Mouse (Mus musculus) midbrain, embryonic 15.5 days (tissue): Measurements from ENCODE around the gene Gpc6. TPM values are rescaled to one million over a fixed set of nuclear protein-coding genes. Genes with fewer than 3 reads are reported as not detected.

Experiments used
- ATAC-seq: fragments of 200-750 bp; cut with Nextera tagmentation; replicated peaks from 2 replicates; pipeline ENCODE4 v1.8.0; 2017; ENCODE audit warnings: moderate TSS enrichment
- H3K27ac ChIP-seq: fragments of 300-500 bp; sonication (generic); 2 replicates; pipeline ENCODE4 v1.5.1; 2015; ENCODE audit warnings: mild to moderate bottlenecking, inconsistent platforms
- H3K27me3 ChIP-seq: fragments of 300-500 bp; sonication (generic); replicated peaks from 2 replicates; pipeline ENCODE4 v1.6.1; 2015; ENCODE audit warnings: inconsistent platforms
- H3K36me3 ChIP-seq: fragments of 300-500 bp; sonication (generic); replicated peaks from 2 replicates; pipeline ENCODE4 v1.6.1; 2015; ENCODE audit warnings: inconsistent platforms
- H3K4me1 ChIP-seq: fragments of 300-500 bp; sonication (generic); 2 replicates; pipeline ENCODE4 v1.6.1; 2015; ENCODE audit warnings: inconsistent platforms
- H3K4me2 ChIP-seq: fragments of 300-500 bp; sonication (generic); 2 replicates; pipeline ENCODE4 v1.6.1; 2015; ENCODE audit warnings: inconsistent platforms, mild to moderate bottlenecking, moderate library complexity
- H3K4me3 ChIP-seq: fragments of 300-500 bp; sonication (generic); 2 replicates; pipeline ENCODE4 v1.5.1; 2015; ENCODE audit warnings: mild to moderate bottlenecking, inconsistent platforms
- H3K9ac ChIP-seq: fragments of 300-500 bp; sonication (generic); 2 replicates; pipeline ENCODE4 v1.6.1; 2015; ENCODE audit warnings: mild to moderate bottlenecking, inconsistent platforms
- H3K9me3 ChIP-seq: fragments of 300-500 bp; sonication (generic); 2 replicates; pipeline ENCODE4 v1.6.1; 2016; ENCODE audit warnings: inconsistent platforms
- WGBS: fragments of 180-500 bp; shearing (Covaris S2); methylation state at CpG from one replicate; pipeline ENCODE4 v1.1.7; 2015; ENCODE audit warnings: mixed read lengths; 5-methylcytosine and 5-hydroxymethylcytosine counted together
- polyA plus RNA-seq: library from polyadenylated mRNA; unstranded; fragments of >200 nt; fragmentation: Nextera tagmentation; extraction: Ambion mirVana; gene quantifications from 2 replicates; pipeline ENCODE4 v1.2.1, GENCODE M21; 2015

Gene Gpc6
- 20.5 and 21.1 TPM in 2 replicates for polyA plus RNA-seq

GRCm38 (mm10) chr14:116924876-116925601, at the start of gene Gpc6:
Gpc6 (plus strand) TSS chr14:116925315.
- Histone ChIP-seq H3K36me3 (no peaks in the 10 kb centered on the region), H3K4me2 (peak within 1 kb of the TSS; percentile 89), H3K9me3 (no peaks in the 10 kb centered on the region), H3K4me3 (peak within 1 kb of the TSS; percentile 77), H3K9ac (peak within 1 kb of the TSS; percentile 75), H3K27ac (peak within 1 kb of the TSS; percentile 94), H3K27me3 (peaks cover 4% of the 10 kb centered on the region; the same call in 1 of the 2 replicates), H3K4me1 (peaks cover 28% of the 10 kb centered on the region)
- WGBS = under 1% methylated on average over 38 of the region's 38 CpGs
- ATAC-seq = peak; percentile 85

GRCm38 (mm10) chr14:116882480-116883044, 42.6 kb upstream of the Gpc6 start:
- no peak overlapping the region for H3K9ac ChIP-seq
- ATAC-seq = no peak
- no peaks in the 10 kb centered on the region for H3K36me3 ChIP-seq
- no peaks in the 10 kb centered on the region for H3K9me3 ChIP-seq
- no peaks in the 10 kb centered on the region for H3K27me3 ChIP-seq
- WGBS = 32% methylated on average over 7 of the region's 7 CpGs
- H3K4me2 ChIP-seq = peak overlapping the region; percentile 22
- H3K4me1 ChIP-seq = no peaks in the 10 kb centered on the region
- H3K4me3 ChIP-seq = no peak overlapping the region
- H3K27ac ChIP-seq = no peak overlapping the region

- Histone ChIP-seq H3K9ac (no peak overlapping the region), H3K36me3 (no peaks in the 10 kb centered on the region), H3K4me1 (no peaks in the 10 kb centered on the region), H3K9me3 (no peaks in the 10 kb centered on the region), H3K27ac (no peak overlapping the region), H3K4me3 (no peak overlapping the region), H3K27me3 (no peaks in the 10 kb centered on the region), H3K4me2 (no peak overlapping the region)
- WGBS = 82% methylated on average over 3 of the region's 3 CpGs
- ATAC-seq = no peak
Measured at GRCm38 (mm10) chr14:116894316-116894715, 30.8 kb upstream of the Gpc6 start.

GRCm38 (mm10) chr14:116897971-116898370, 27.1 kb upstream of the Gpc6 start:
- Histone ChIP-seq H3K4me3 (no peak overlapping the region), H3K4me2 (no peak overlapping the region), H3K36me3 (no peaks in the 10 kb centered on the region), H3K9ac (no peak overlapping the region), H3K27me3 (no peaks in the 10 kb centered on the region), H3K4me1 (no peaks in the 10 kb centered on the region), H3K9me3 (no peaks in the 10 kb centered on the region), H3K27ac (no peak overlapping the region)
- ATAC-seq = no peak
- 54% methylated on average over 1 of the region's 1 CpGs for WGBS

- Histone ChIP-seq H3K4me2 (no peak overlapping the region), H3K27ac (no peak overlapping the region), H3K27me3 (no peaks in the 10 kb centered on the region), H3K9ac (no peak overlapping the region), H3K4me3 (no peak overlapping the region), H3K9me3 (no peaks in the 10 kb centered on the region), H3K36me3 (no peaks in the 10 kb centered on the region), H3K4me1 (no peaks in the 10 kb centered on the region)
- 81% methylated on average over 1 of the region's 1 CpGs for WGBS
- ATAC-seq = no peak
Measured at GRCm38 (mm10) chr14:116911768-116912167, 13.3 kb upstream of the Gpc6 start.

- no peak overlapping the region for H3K27ac ChIP-seq
- H3K36me3 ChIP-seq = no peaks in the 10 kb centered on the region
- ATAC-seq = no peak
- H3K9me3 ChIP-seq = no peaks in the 10 kb centered on the region
- no peaks in the 10 kb centered on the region for H3K27me3 ChIP-seq
- no peaks in the 10 kb centered on the region for H3K4me1 ChIP-seq
- H3K4me3 ChIP-seq = no peak overlapping the region
- H3K4me2 ChIP-seq = no peak overlapping the region
- 64% methylated on average over 6 of the region's 6 CpGs for WGBS
- no peak overlapping the region for H3K9ac ChIP-seq
Measured at GRCm38 (mm10) chr14:116916874-116917273, 8.2 kb upstream of the Gpc6 start.

- peak overlapping the region; percentile 89; the same call in 1 of the 2 replicates for H3K4me2 ChIP-seq
- H3K27ac ChIP-seq = no peak overlapping the region
- 34% methylated on average over 2 of the region's 2 CpGs for WGBS
- H3K4me3 ChIP-seq = no peak overlapping the region
- H3K27me3 ChIP-seq = peaks cover 4% of the 10 kb centered on the region; the same call in 1 of the 2 replicates
- H3K9ac ChIP-seq = no peak overlapping the region
- no peaks in the 10 kb centered on the region for H3K36me3 ChIP-seq
- peaks cover 28% of the 10 kb centered on the region for H3K4me1 ChIP-seq
- ATAC-seq = no peak
- H3K9me3 ChIP-seq = no peaks in the 10 kb centered on the region
Measured at GRCm38 (mm10) chr14:116924266-116924665, 849 bp upstream of the Gpc6 start.

- no peaks in the 10 kb centered on the region for H3K36me3 ChIP-seq
- ATAC-seq = peak; percentile 50
- peak overlapping the region; percentile 94 for H3K27ac ChIP-seq
- H3K9me3 ChIP-seq = no peaks in the 10 kb centered on the region
- H3K4me2 ChIP-seq = peak overlapping the region; percentile 89
- peaks cover 4% of the 10 kb centered on the region; the same call in 1 of the 2 replicates for H3K27me3 ChIP-seq
- WGBS = under 1% methylated on average over 58 of the region's 58 CpGs
- peaks cover 28% of the 10 kb centered on the region for H3K4me1 ChIP-seq
- H3K4me3 ChIP-seq = peak overlapping the region; percentile 77
- H3K9ac ChIP-seq = peak overlapping the region; percentile 75
Measured at GRCm38 (mm10) chr14:116925691-116926403, 732 bp downstream of the Gpc6 start.

GRCm38 (mm10) chr14:116926404-116927171, 1.5 kb downstream of the Gpc6 start:
- no peaks in the 10 kb centered on the region for H3K36me3 ChIP-seq
- WGBS = under 1% methylated on average over 52 of the region's 52 CpGs
- peaks cover 28% of the 10 kb centered on the region for H3K4me1 ChIP-seq
- H3K4me3 ChIP-seq = peak overlapping the region; percentile 77
- peak overlapping the region; percentile 89 for H3K4me2 ChIP-seq
- H3K27me3 ChIP-seq = peaks cover 4% of the 10 kb centered on the region; the same call in 1 of the 2 replicates
- H3K27ac ChIP-seq = peak overlapping the region; percentile 94
- ATAC-seq = peak; percentile 87
- peak overlapping the region; percentile 75 for H3K9ac ChIP-seq
- H3K9me3 ChIP-seq = no peaks in the 10 kb centered on the region

GRCm38 (mm10) chr14:116927341-116928315, 2.5 kb downstream of the Gpc6 start:
- Histone ChIP-seq H3K27ac (peak overlapping the region; percentile 94), H3K9me3 (no peaks in the 10 kb centered on the region), H3K4me1 (peaks cover 28% of the 10 kb centered on the region), H3K27me3 (peaks cover 4% of the 10 kb centered on the region; the same call in 1 of the 2 replicates), H3K4me2 (peak overlapping the region; percentile 89), H3K36me3 (no peaks in the 10 kb centered on the region), H3K4me3 (peak overlapping the region; percentile 77), H3K9ac (peak overlapping the region; percentile 75)
- under 1% methylated on average over 21 of the region's 21 CpGs for WGBS
- ATAC-seq = no peak

- Histone ChIP-seq H3K4me1 (peaks cover 28% of the 10 kb centered on the region), H3K9me3 (no peaks in the 10 kb centered on the region), H3K36me3 (no peaks in the 10 kb centered on the region), H3K27ac (no peak overlapping the region), H3K4me2 (peak overlapping the region; percentile 89), H3K27me3 (peaks cover 4% of the 10 kb centered on the region; the same call in 1 of the 2 replicates), H3K4me3 (peak overlapping the region; percentile 77), H3K9ac (peak overlapping the region; percentile 4; the same call in 1 of the 2 replicates)
- 43% methylated on average over 2 of the region's 2 CpGs for WGBS
- ATAC-seq = no peak
Measured at GRCm38 (mm10) chr14:116928395-116928794, 3.3 kb downstream of the Gpc6 start.
